Mouse (Mus musculus) intestine, embryonic 16.5 days (tissue): ENCODE measurements around the gene Jag2. TPM values are rescaled to one million over a fixed set of nuclear protein-coding genes. Genes with fewer than 3 reads are reported as not detected.

ENCODE experiments used
- ATAC-seq: fragments of 200-750 bp; cut with Nextera tagmentation; 2 replicates; pipeline ENCODE4 v1.8.0; 2017; ENCODE audit warnings: moderate TSS enrichment, moderate library complexity
- H3K27ac ChIP-seq: fragments of 300-500 bp; sonication (generic); 2 replicates; pipeline ENCODE4 v1.5.1; 2014; ENCODE audit warnings: mild to moderate bottlenecking, low read length
- H3K27me3 ChIP-seq: fragments of 300-500 bp; sonication (generic); replicated peaks from 2 replicates; pipeline ENCODE4 v1.6.1; 2014; ENCODE audit warnings: low read length, control low read depth, mixed read lengths; ENCODE audit not compliant: control insufficient read depth, insufficient read depth
- H3K36me3 ChIP-seq: fragments of 300-500 bp; sonication (generic); 2 replicates; pipeline ENCODE4 v1.6.1; 2014; ENCODE audit warnings: low read length, control low read depth; ENCODE audit not compliant: control insufficient read depth, insufficient read depth
- H3K4me1 ChIP-seq: fragments of 300-500 bp; sonication (generic); 2 replicates; pipeline ENCODE4 v1.6.1; 2014; ENCODE audit warnings: low read length, control low read depth, mixed read lengths; ENCODE audit not compliant: control insufficient read depth, insufficient read depth
- H3K4me2 ChIP-seq: fragments of 300-500 bp; sonication (generic); 2 replicates; pipeline ENCODE4 v1.6.1; 2014; ENCODE audit warnings: low read depth, low read length, control low read depth
- H3K4me3 ChIP-seq: fragments of 300-500 bp; sonication (generic); 2 replicates; pipeline ENCODE4 v1.5.1; 2014; ENCODE audit warnings: mild to moderate bottlenecking, low read length
- H3K9ac ChIP-seq: fragments of 300-500 bp; sonication (generic); 2 replicates; pipeline ENCODE4 v1.6.1; 2014; ENCODE audit warnings: low read depth, low read length
- H3K9me3 ChIP-seq: fragments of 300-500 bp; sonication (generic); 2 replicates; pipeline ENCODE4 v1.6.1; 2016; ENCODE audit warnings: low read length, control low read depth; ENCODE audit not compliant: control insufficient read depth
- WGBS: fragments of 180-500 bp; shearing (Covaris S2); extraction: QIAGEN DNeasy Blood & Tissue Kit; methylation state at CpG from one replicate; pipeline ENCODE4 v1.1.7; 2014; 5-methylcytosine and 5-hydroxymethylcytosine counted together
- polyA plus RNA-seq: library from polyadenylated mRNA; unstranded; fragments of >200 nt; fragmentation: Nextera tagmentation; extraction: Ambion mirVana; gene quantifications from 2 replicates; pipeline ENCODE4 v1.2.1, GENCODE M21; 2015

Gene Jag2
- polyA plus RNA-seq, 1 experiment from 2014 or later, result 2.2 TPM

DNA sequence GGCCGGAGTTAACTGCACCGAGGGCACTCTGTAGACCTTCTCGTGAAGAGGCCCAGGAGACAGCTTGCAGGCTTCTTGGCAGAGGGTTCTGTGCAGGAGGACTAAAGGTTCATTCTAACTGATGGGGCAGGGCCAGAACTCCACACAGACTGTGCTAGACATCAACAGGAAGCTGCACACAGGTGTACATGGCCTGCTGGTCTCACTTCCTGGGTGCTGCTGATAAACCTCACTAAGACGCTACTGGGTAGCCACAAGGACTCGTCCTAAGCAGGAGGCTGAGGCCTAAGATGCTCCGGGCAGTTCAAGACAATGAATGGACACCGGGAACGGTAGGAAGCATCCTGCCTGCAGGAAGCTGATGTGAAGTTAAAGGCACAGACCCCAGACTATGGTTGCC, 29.8 kb upstream of the Jag2 start:
- ATAC-seq, result no peak
- Histone ChIP-seq H3K9ac (no peak overlapping the region), H3K36me3 (peaks cover 31% of the 10 kb centered on the region), H3K9me3 (no peaks in the 10 kb centered on the region), H3K4me3 (no peak overlapping the region), H3K27ac (no peak overlapping the region), H3K27me3 (no peaks in the 10 kb centered on the region), H3K4me1 (no peaks in the 10 kb centered on the region), H3K4me2 (no peak overlapping the region)
- WGBS, result 84% methylated on average over 8 of the region's 8 CpGs

GRCm38 (mm10) chr12:112958303-112958702, 28.7 kb upstream of the Jag2 start:
- WGBS, result 33% methylated on average over 4 of the region's 4 CpGs
- H3K36me3 ChIP-seq, result peaks cover 21% of the 10 kb centered on the region
- 0 out of 2 replicates have a peak, but pooled peaks cover 2% of the 10 kb centered on the region for H3K4me1 ChIP-seq
- peak; percentile 47 for ATAC-seq
- no peak overlapping the region for H3K27ac ChIP-seq
- no peak overlapping the region for H3K9ac ChIP-seq
- no peaks in the 10 kb centered on the region for H3K9me3 ChIP-seq
- H3K27me3 ChIP-seq, result no peaks in the 10 kb centered on the region
- no peak overlapping the region for H3K4me3 ChIP-seq
- H3K4me2 ChIP-seq, result no peak overlapping the region

GRCm38 (mm10) chr12:112955800-112956199, 26.2 kb upstream of the Jag2 start:
- peak; percentile 47 for ATAC-seq
- Histone ChIP-seq H3K36me3 (peaks cover 9% of the 10 kb centered on the region; the same call in 1 of the 2 replicates), H3K4me1 (peaks cover 15% of the 10 kb centered on the region), H3K9ac (no peak overlapping the region), H3K4me2 (no peak overlapping the region), H3K27me3 (no peaks in the 10 kb centered on the region), H3K9me3 (no peaks in the 10 kb centered on the region), H3K4me3 (no peak overlapping the region), H3K27ac (no peak overlapping the region)
- WGBS, result 39% methylated on average over 4 of the region's 4 CpGs

DNA sequence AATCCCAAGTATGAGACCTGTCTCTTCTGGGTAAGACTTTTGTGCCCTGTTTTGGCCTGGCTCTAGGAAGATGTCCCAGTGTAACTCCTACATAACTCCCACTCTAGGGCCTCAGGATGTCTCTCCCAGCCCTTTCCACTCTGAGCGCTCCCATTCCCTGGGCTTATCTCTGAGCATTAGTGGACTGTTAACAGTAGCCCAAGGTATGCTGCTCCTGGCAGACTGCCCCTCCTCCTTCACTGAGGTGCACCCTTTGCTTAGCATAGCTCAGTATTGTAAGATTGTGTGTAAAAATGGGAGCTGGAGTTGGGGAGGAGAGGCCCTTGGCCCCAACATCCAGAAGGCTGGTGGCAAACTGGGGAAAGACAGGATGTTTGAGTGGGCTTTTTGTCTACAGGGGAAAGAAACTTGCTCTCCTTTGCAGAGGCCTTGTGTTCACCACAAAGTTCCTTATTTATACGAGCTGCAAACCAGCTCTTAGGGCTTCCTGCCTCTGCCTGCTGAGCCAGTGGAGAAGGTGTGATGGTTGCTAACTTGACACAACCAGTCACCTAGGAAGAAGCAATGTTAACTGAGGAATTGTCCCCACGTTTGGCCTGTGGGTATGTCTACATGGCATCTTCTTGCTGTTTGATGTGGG, 23.5 kb upstream of the Jag2 start:
- Histone ChIP-seq H3K4me3 (no peak overlapping the region), H3K36me3 (no peaks in the 10 kb centered on the region; the same call in 1 of the 2 replicates), H3K9ac (no peak overlapping the region), H3K27me3 (no peaks in the 10 kb centered on the region), H3K9me3 (no peaks in the 10 kb centered on the region), H3K4me2 (no peak overlapping the region), H3K27ac (no peak overlapping the region), H3K4me1 (peaks cover 20% of the 10 kb centered on the region)
- 69% methylated on average over 3 of the region's 3 CpGs for WGBS
- peak; percentile 6; the same call in 1 of the 2 replicates for ATAC-seq

DNA sequence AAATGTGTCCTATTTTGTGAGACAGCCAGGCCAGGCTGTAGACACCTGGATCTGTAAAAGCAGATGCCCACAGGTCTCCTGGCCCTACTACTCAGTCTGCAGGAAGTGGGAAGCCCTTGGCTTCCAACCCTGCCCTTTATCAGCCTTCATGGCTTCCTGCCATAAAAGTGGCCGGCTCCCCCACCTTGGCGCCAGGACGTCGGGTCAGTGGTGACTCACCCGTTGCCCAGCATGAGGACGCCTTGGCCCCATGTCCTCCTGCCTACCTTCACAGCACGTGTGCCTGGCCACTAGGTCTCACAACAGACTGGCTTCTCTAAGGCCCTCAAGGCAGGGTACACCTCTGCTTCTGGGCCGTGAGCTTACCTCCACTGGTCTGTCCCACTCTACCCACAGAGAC, 22.9 kb upstream of the Jag2 start:
- Histone ChIP-seq H3K4me1 (peaks cover 20% of the 10 kb centered on the region), H3K4me3 (no peak overlapping the region), H3K36me3 (no peaks in the 10 kb centered on the region; the same call in 1 of the 2 replicates), H3K27ac (no peak overlapping the region), H3K4me2 (no peak overlapping the region), H3K27me3 (no peaks in the 10 kb centered on the region), H3K9ac (no peak overlapping the region), H3K9me3 (no peaks in the 10 kb centered on the region)
- 38% methylated on average over 8 of the region's 8 CpGs for WGBS
- ATAC-seq, result peak; percentile 52

GRCm38 (mm10) chr12:112951150-112951842, 21.7 kb upstream of the Jag2 start:
- H3K4me3 ChIP-seq, result no peak overlapping the region
- no peaks in the 10 kb centered on the region for H3K9me3 ChIP-seq
- H3K27me3 ChIP-seq, result no peaks in the 10 kb centered on the region
- whole genome bisulfite sequencing, result 19% methylated on average over 7 of the region's 7 CpGs
- peak overlapping the region; percentile 74; the same call in 1 of the 2 replicates for H3K9ac ChIP-seq
- no peak overlapping the region for H3K4me2 ChIP-seq
- no peaks in the 10 kb centered on the region for H3K36me3 ChIP-seq
- ATAC-seq, result no peak
- peak overlapping the region; percentile 50; the same call in 1 of the 2 replicates for H3K27ac ChIP-seq
- H3K4me1 ChIP-seq, result peaks cover 20% of the 10 kb centered on the region

GRCm38 (mm10) chr12:112950761-112951129, 21.2 kb upstream of the Jag2 start:
- H3K9me3 ChIP-seq, result no peaks in the 10 kb centered on the region
- H3K36me3 ChIP-seq, result no peaks in the 10 kb centered on the region
- WGBS, result 4% methylated on average over 6 of the region's 6 CpGs
- no peaks in the 10 kb centered on the region for H3K27me3 ChIP-seq
- peak overlapping the region; percentile 50 for H3K27ac ChIP-seq
- ATAC-seq, result 0 out of 2 replicates have a peak, but pooled peaks have one; percentile 5
- H3K4me3 ChIP-seq, result peak overlapping the region; percentile 64
- H3K4me2 ChIP-seq, result peak overlapping the region; percentile 94
- H3K9ac ChIP-seq, result peak overlapping the region; percentile 74
- H3K4me1 ChIP-seq, result peaks cover 20% of the 10 kb centered on the region

- H3K9me3 ChIP-seq, result no peaks in the 10 kb centered on the region
- H3K9ac ChIP-seq, result peak overlapping the region; percentile 74
- peak; percentile 75 for ATAC-seq
- H3K4me1 ChIP-seq, result peaks cover 20% of the 10 kb centered on the region
- peak overlapping the region; percentile 94 for H3K4me2 ChIP-seq
- H3K36me3 ChIP-seq, result no peaks in the 10 kb centered on the region
- H3K27ac ChIP-seq, result peak overlapping the region; percentile 58
- H3K27me3 ChIP-seq, result no peaks in the 10 kb centered on the region
- under 1% methylated on average over 56 of the region's 58 CpGs for WGBS
- H3K4me3 ChIP-seq, result peak overlapping the region; percentile 64
Observed at GRCm38 (mm10) chr12:112950040-112950760, 20.6 kb upstream of the Jag2 start.

DNA sequence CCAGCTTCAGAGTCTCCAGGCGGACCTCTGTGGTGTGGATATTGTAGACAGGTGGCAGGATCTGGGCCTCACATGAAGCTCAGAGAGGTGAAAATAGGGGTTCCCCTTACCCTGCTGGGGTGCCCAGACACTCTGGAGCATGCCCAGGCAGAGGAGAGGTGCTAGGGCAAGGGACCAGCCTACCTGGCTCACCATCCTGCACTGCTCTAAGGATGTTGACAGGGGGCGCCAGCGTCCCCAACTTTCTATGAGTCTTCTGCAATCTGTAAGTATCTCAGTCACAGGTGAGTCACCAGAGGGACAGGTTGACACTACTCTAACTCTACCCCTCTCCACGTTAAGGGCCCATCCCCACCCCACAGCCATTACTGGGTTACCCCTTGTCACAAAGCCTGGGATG, 17.7 kb upstream of the Jag2 start:
- Histone ChIP-seq H3K27ac (0 out of 2 replicates have a peak overlapping the region, but pooled peaks have one; percentile 33), H3K9me3 (no peaks in the 10 kb centered on the region), H3K4me3 (no peak overlapping the region), H3K27me3 (no peaks in the 10 kb centered on the region), H3K4me2 (no peak overlapping the region), H3K36me3 (no peaks in the 10 kb centered on the region), H3K4me1 (peaks cover 11% of the 10 kb centered on the region), H3K9ac (no peak overlapping the region)
- WGBS, result 28% methylated on average over 4 of the region's 4 CpGs
- ATAC-seq, result no peak
